Mouse (Mus musculus) layer of hippocampus, adult 2 months (tissue): ENCODE data around the gene Cln3. TPM values are rescaled to one million over a fixed set of nuclear protein-coding genes. Genes with fewer than 3 reads are reported as not detected.

Experiments used
- DNase-seq, 2 experiments: peaks; one replicate each; pipeline ENCODE4 v3.0.0; 2022; ENCODE audit warnings: low spot score in 2 of 2
- H3K27ac ChIP-seq: fragments of 200-600 bp; 2 replicates; pipeline ENCODE4 v1.8.1; 2022
- H3K4me3 ChIP-seq: fragments of 200-600 bp; 2 replicates; pipeline ENCODE4 v1.8.1; 2022; ENCODE audit warnings: mild to moderate bottlenecking
- CTCF ChIP-seq: fragments of 200-600 bp; conservative IDR thresholded peaks from 2 replicates; pipeline ENCODE4 v1.8.1; 2022; ENCODE audit warnings: antibody characterized with exemption, mild to moderate bottlenecking, moderate library complexity
- total RNA-seq, 2 experiments: library from RNA; stranded (reverse); gene quantifications; 2 replicates each; pipeline ENCODE4 v1.2.3; 2021

Gene Cln3
- total RNA-seq, 2 experiments from 2014 or later: 28.4 to 36.4 TPM

DNA sequence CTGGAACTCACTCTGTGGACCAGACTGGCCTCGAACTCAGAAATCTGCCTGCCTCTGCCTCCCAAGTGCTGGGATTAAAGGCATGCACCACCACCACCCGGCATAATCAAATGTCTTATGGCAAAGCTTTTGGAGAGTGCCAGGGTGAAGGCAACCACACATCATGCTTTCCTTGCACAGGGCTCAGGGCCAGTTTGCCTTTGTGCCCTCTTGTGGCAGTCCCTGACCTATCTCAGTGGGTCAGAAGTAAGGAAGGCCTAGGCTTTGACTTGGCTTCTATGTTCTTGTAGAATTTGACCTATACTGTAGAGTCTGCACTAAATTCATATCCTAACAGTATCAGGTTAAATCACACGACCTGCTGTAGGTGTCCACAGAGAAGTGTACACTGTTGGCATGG lies 31.1 kb upstream of the Cln3 start:
- peak; percentile 21; the same call in 1 of the 2 replicates for TF ChIP-seq CTCF
- DNase-seq: no peak
- Histone ChIP-seq H3K4me3 (no peak overlapping the region), H3K27ac (no peak overlapping the region)

- Histone ChIP-seq H3K27ac (no peak overlapping the region), H3K4me3 (no peak overlapping the region)
- TF ChIP-seq CTCF: no peak
- no peak for DNase-seq
These were observed 27.1 kb upstream of the Cln3 start for GRCm38 (mm10) chr7:126612736-126613135.

DNA sequence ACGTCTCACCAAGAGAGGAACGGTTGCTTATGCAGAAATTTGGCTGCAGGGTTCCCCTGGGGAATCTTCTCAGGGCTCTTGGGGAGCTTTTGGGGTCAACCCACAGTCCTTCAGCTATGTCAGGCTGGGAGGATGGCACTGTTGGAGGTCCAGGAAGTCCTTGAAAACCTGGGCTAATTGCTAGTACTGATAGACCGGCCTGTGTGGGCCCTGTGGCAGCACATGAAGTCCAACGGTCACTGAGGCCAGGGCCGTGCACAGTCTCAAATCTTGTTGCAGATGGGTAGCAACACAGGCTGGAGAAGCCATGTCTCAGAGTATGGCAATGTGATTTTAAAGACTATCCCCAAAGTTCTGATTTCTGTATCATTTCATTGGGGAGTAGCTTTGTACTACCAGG lies 22.2 kb upstream of the Cln3 start:
- Histone ChIP-seq H3K27ac (no peak overlapping the region), H3K4me3 (no peak overlapping the region)
- DNase-seq: no peak
- TF ChIP-seq CTCF: no peak

- no peak overlapping the region for H3K27ac ChIP-seq
- TF ChIP-seq CTCF: no peak
- no peak for DNase-seq
- no peak overlapping the region for H3K4me3 ChIP-seq
These were observed 21.4 kb upstream of the Cln3 start for GRCm38 (mm10) chr7:126607064-126607463.

DNA sequence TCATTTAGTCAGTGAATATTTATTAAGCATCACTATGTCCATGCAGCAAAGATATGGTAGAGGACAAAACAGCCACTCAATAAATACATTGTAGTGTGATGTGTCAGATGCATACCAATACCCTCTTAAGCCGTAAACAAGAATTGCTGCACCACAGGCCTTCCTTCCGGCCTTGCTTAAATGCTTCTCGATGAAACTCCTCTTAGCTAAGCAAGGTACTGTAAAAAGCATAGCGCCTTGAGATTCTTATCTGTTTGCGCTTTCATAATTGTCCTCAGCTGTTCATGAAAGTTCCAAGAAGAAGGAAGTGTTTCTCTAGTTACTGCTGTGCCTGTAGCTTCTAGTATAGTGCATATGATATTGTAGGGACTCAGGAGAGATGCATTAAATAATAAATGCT lies 21.0 kb upstream of the Cln3 start:
- Histone ChIP-seq H3K27ac (no peak overlapping the region), H3K4me3 (no peak overlapping the region)
- no peak for DNase-seq
- no peak for TF ChIP-seq CTCF

DNA sequence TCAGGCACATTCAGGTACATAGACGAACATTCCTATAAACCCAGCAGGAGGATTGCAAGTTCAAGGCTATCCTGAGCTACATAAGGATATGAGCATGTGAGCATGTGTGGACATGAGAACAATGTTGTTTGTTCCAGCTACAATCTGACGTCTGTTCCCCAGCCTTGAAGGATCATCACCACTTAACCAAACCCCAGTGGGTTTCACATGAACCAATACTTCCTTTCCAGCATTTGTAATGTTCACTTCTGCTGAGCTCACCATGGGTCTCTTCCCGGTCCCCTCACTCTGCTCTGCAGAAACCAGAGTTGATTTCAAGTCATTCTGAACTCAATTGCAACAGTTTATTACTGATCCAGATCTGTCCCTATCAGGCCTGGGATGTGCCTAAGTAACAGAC lies 17.0 kb upstream of the Cln3 start:
- Histone ChIP-seq H3K4me3 (no peak overlapping the region), H3K27ac (no peak overlapping the region)
- no peak for DNase-seq
- TF ChIP-seq CTCF: no peak

- DNase-seq: no peak
- no peak for TF ChIP-seq CTCF
- Histone ChIP-seq H3K4me3 (no peak overlapping the region), H3K27ac (no peak overlapping the region)
These were observed 16.3 kb upstream of the Cln3 start for GRCm38 (mm10) chr7:126601896-126602295.

GRCm38 (mm10) chr7:126598919-126599318 lies 13.3 kb upstream of the Cln3 start:
- no peak overlapping the region for H3K4me3 ChIP-seq
- DNase-seq: no peak
- TF ChIP-seq CTCF: no peak
- H3K27ac ChIP-seq: no peak overlapping the region

DNA sequence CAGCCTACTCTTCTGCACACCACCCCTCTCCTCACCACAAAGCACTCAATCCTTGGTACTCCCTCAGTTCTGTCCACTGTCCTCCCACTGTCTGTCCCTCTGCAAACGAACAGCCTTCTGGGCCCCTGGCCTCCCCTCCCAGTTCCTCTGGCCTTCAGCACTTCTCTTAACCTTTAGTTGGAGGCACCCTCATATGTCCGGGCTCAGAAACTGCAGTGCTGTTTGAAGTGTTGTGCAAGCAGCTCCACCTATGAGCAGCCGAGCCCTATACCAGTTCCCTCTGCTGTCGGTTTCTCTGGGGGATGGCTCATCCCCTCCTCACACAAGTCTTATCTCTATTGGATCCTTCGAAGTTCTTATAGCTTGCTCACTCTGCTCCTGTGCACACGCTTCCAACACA lies 10.8 kb upstream of the Cln3 start:
- DNase-seq: no peak
- TF ChIP-seq CTCF: no peak

GRCm38 (mm10) chr7:126595890-126596289 lies 10.3 kb upstream of the Cln3 start:
- no peak overlapping the region for H3K4me3 ChIP-seq
- no peak for TF ChIP-seq CTCF
- no peak for DNase-seq
- H3K27ac ChIP-seq: no peak overlapping the region

More for the DNA sequence above, 10.8 kb upstream of the Cln3 start:
- Histone ChIP-seq H3K4me3 (no peak overlapping the region), H3K27ac (no peak overlapping the region)

DNA sequence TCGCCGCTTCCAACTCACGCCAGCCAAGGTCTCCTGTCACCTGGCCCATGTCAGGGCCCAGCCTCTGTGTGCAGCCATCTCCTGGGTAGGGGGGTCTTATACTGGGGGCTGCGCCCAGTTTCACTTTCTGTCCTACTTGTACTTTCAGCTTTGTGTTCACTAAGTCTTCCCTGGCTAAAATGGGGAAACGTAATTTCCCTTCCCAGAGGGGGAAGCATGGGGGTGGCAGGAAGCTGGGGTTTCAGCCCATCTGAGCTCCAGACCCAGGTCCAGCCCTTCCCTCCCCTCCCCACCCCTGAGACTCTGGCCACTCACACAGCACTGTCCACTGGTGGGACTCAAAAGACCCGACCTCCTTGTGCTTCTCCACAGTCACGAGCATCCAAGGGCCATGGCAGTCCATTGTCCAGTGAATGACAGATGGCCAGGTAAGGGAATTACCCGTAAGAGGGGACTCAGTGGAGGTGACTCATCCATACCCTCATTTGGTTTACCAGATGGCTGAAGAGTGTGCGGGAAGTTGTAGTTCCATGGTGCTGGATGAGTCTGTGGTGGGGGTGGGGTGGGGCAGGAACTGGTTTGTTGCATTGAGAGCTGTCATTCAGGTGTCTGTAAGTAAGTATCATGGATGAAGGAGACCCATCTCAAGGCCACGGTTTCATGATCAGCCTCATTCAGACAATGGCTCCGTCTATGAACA lies 9.4 kb upstream of the Cln3 start, which contains the start of gene Il27:
Gene Il27 (minus strand): TSS at position 80 of the 700 bp plus-strand sequence.
- H3K4me3 ChIP-seq: no peak within 1 kb of the TSS
- H3K27ac ChIP-seq: no peak within 1 kb of the TSS
- no peak for TF ChIP-seq CTCF
- no peak for DNase-seq

- H3K27ac ChIP-seq: no peak overlapping the region
- DNase-seq: peak; percentile 20 to 57
- peak overlapping the region; percentile 26; the same call in 1 of the 2 replicates for H3K4me3 ChIP-seq
- peak; percentile 78 for TF ChIP-seq CTCF
These were observed 2.2 kb upstream of the Cln3 start for GRCm38 (mm10) chr7:126587779-126588178.

GRCm38 (mm10) chr7:126586839-126587238 lies 1.2 kb upstream of the Cln3 start:
- DNase-seq: no peak
- no peak overlapping the region for H3K4me3 ChIP-seq
- TF ChIP-seq CTCF: no peak
- no peak overlapping the region for H3K27ac ChIP-seq

GRCm38 (mm10) chr7:126584506-126584977 lies 1.1 kb downstream of the Cln3 start, which contains the start of gene Apobr:
Gene Apobr, plus strand, starts transcription at chr7:126584942.
- Histone ChIP-seq H3K4me3 (peak within 1 kb of the TSS; percentile 86), H3K27ac (peak within 1 kb of the TSS; percentile 97)
- no peak for TF ChIP-seq CTCF
- DNase-seq: no peak
